ENCODE assay signal across 15 mouse cellular contexts in the genomic region with DNA sequence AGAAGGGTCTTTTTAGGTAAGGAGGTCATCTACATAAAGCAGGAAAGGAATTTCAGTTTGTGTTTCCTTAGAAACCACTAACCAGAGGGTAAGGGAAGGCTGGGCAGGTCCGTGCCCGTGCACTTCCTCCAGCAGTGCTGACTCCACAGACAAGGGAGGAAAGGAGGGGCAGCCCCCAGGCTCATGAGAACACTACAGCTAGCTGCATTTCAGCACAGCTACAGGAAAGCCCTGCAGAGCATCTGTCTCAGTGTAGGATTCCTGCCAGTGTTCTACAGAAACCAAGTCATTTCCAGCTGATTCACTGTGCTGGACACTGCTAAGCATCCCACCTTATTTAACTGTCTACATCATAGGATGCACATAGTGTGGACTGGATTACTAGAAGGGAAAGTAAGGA. TPM values are rescaled to one million over a fixed set of nuclear protein-coding genes. Genes with fewer than 3 reads are reported as not detected.
DNase-seq lines count a peak whose midpoint lies in the region; ATAC-seq and TF ChIP-seq lines count a peak whose summit lies in the region.
"Had no signal": no experiment of that assay in that cellular context is flagged by ENCODE, and none has a peak within 500 bp of the region (broad histone marks: within the 10 kb centered on the region; RNA-seq: fewer than 3 reads in every experiment).

No protein-coding gene starts in this region.

- peak overlapping the region; percentile 68 for H3K27ac ChIP-seq in intestine, embryonic 14.5 days (ENCODE audit: low read depth)
- no peak overlapping the region for H3K27ac ChIP-seq in intestine, postnatal 0 days (ENCODE audit: low read depth, low read length)
- peak overlapping the region; percentile 1; the same call in 1 of the 2 replicates for H3K27ac ChIP-seq in lung, embryonic 15.5 days
- H3K27ac ChIP-seq in embryonic facial prominence, embryonic 10.5 days (replicated peaks), result no peak overlapping the region; the same call in 1 of the 2 replicates
- H3K27ac ChIP-seq: neural tube, embryonic 12.5 days had no signal

- no peaks in the 10 kb centered on the region for H3K9me3 ChIP-seq in intestine, embryonic 14.5 days (ENCODE audit: control insufficient read depth, low read length)
- no peaks in the 10 kb centered on the region for H3K9me3 ChIP-seq in intestine, postnatal 0 days (ENCODE audit: control insufficient read depth)
- no peaks in the 10 kb centered on the region for H3K9me3 ChIP-seq in lung, embryonic 15.5 days
- H3K9me3 ChIP-seq in embryonic facial prominence, embryonic 10.5 days, result no peaks in the 10 kb centered on the region
- H3K9me3 ChIP-seq: megakaryocyte, embryonic 14.5 days; neural tube, embryonic 12.5 days had no signal

- H3K4me3 ChIP-seq in intestine, embryonic 14.5 days (ENCODE audit: low read depth, low read length), result no peak overlapping the region
- H3K4me3 ChIP-seq in intestine, postnatal 0 days (ENCODE audit: low read depth, low read length), result no peak overlapping the region
- no peak overlapping the region for H3K4me3 ChIP-seq in lung, embryonic 15.5 days
- no peak overlapping the region for H3K4me3 ChIP-seq in embryonic facial prominence, embryonic 10.5 days
- H3K4me3 ChIP-seq: megakaryocyte, embryonic 14.5 days; neural tube, embryonic 12.5 days had no signal

- 14% methylated on average over 2 of the region's 2 CpGs for WGBS in intestine, embryonic 14.5 days
- WGBS in intestine, postnatal 0 days, result 30% methylated on average over 2 of the region's 2 CpGs
- WGBS in lung, embryonic 15.5 days, result 22% methylated on average over 2 of the region's 2 CpGs
- WGBS in embryonic facial prominence, embryonic 10.5 days, result 28% methylated on average over 2 of the region's 2 CpGs

- no peak; the same call in 1 of the 2 replicates for ATAC-seq in intestine, embryonic 14.5 days (replicated peaks; ENCODE audit: low FRiP score, low TSS enrichment, low read depth)
- no peak for ATAC-seq in intestine, postnatal 0 days
- no peak; the same call in 1 of the 2 replicates for ATAC-seq in lung, embryonic 15.5 days (ENCODE audit: borderline replicate concordance, extremely low read depth, low FRiP score, low TSS enrichment)
- peak; percentile 52; the same call in 1 of the 2 replicates for ATAC-seq in megakaryocyte progenitor cell, adult 5-6 weeks (replicated peaks; ENCODE audit: poor library complexity)

- no peaks in the 10 kb centered on the region for H3K27me3 ChIP-seq in intestine, embryonic 14.5 days (replicated peaks; ENCODE audit: control insufficient read depth, insufficient read depth, low read length)
- H3K27me3 ChIP-seq in intestine, postnatal 0 days (replicated peaks; ENCODE audit: control insufficient read depth, insufficient read depth, low read length), result no peaks in the 10 kb centered on the region
- no peaks in the 10 kb centered on the region for H3K27me3 ChIP-seq in lung, embryonic 15.5 days
- no peaks in the 10 kb centered on the region for H3K27me3 ChIP-seq in embryonic facial prominence, embryonic 10.5 days (replicated peaks; ENCODE audit: low read depth, poor library complexity, severe bottlenecking)
- H3K27me3 ChIP-seq: megakaryocyte, embryonic 14.5 days; neural tube, embryonic 12.5 days had no signal

- TF ChIP-seq CTCF in intestine, postnatal 0 days (IDR thresholded peaks at IDR 0.05; ENCODE audit: low read depth), result no peak

- H3K36me3 ChIP-seq in intestine, embryonic 14.5 days (ENCODE audit: control insufficient read depth, insufficient read depth, low read length), result peaks cover 71% of the 10 kb centered on the region
- H3K36me3 ChIP-seq in intestine, postnatal 0 days (ENCODE audit: control insufficient read depth, insufficient read depth), result peaks cover 62% of the 10 kb centered on the region
- H3K36me3 ChIP-seq in lung, embryonic 15.5 days, result peaks cover 52% of the 10 kb centered on the region
- peaks cover 84% of the 10 kb centered on the region for H3K36me3 ChIP-seq in embryonic facial prominence, embryonic 10.5 days (replicated peaks)

- H3K4me2 ChIP-seq in intestine, embryonic 14.5 days (ENCODE audit: low read length), result no peak overlapping the region
- no peak overlapping the region for H3K4me2 ChIP-seq in intestine, postnatal 0 days (replicated peaks; ENCODE audit: low read depth)
- H3K4me2 ChIP-seq in lung, embryonic 15.5 days, result no peak overlapping the region
- H3K4me2 ChIP-seq: neural tube, embryonic 12.5 days had no signal

- H3K4me1 ChIP-seq in intestine, embryonic 14.5 days (replicated peaks; ENCODE audit: control insufficient read depth, insufficient read depth, low read length), result peaks cover 6% of the 10 kb centered on the region
- no peaks in the 10 kb centered on the region for H3K4me1 ChIP-seq in intestine, postnatal 0 days (replicated peaks; ENCODE audit: control insufficient read depth, insufficient read depth, low read length)
- H3K4me1 ChIP-seq in lung, embryonic 15.5 days, result peaks cover 4% of the 10 kb centered on the region; the same call in 1 of the 2 replicates
- H3K4me1 ChIP-seq in embryonic facial prominence, embryonic 10.5 days, result peaks cover 7% of the 10 kb centered on the region
- H3K4me1 ChIP-seq: neural tube, embryonic 12.5 days had no signal

- H3K9ac ChIP-seq in intestine, embryonic 14.5 days (ENCODE audit: low read length), result no peak overlapping the region; the same call in 1 of the 2 replicates
- H3K9ac ChIP-seq in intestine, postnatal 0 days (ENCODE audit: low read depth, low read length), result no peak overlapping the region
- H3K9ac ChIP-seq in lung, embryonic 15.5 days, result no peak overlapping the region
- H3K9ac ChIP-seq: neural tube, embryonic 12.5 days had no signal

- DNase-seq in intestine, embryonic 14.5 days (ENCODE audit: low spot score), result no peak
- DNase-seq in lung, postnatal 36 days, result no peak
- DNase-seq in embryonic facial prominence, embryonic 10.5 days (ENCODE audit: low spot score), result peak; percentile 28
- no peak for DNase-seq in right cerebral cortex, adult 2 months (ENCODE audit: low spot score in 2 of 2)
- DNase-seq in cerebellum, adult 18-20 months, result no peak
- DNase-seq: cerebellum, adult 9-11 months; gastrocnemius, postnatal 10 days; heart, postnatal 36 days; layer of hippocampus, postnatal 36 days; right cerebral cortex, postnatal 25 days had no signal

RNA-seq across cellular contexts. Expression of a gene that starts 27.0 kb away (rescaled TPM):
- 19.1 and 23.3 TPM in 2 replicates for polyA plus RNA-seq in intestine, embryonic 14.5 days (2014; fragmentation: Nextera tagmentation; extraction: Ambion mirVana)
- polyA plus RNA-seq in intestine, postnatal 0 days (2015; fragmentation: Nextera tagmentation; extraction: Ambion mirVana), result 15.0 and 21.2 TPM in 2 replicates
- polyA plus RNA-seq in lung, embryonic 15.5 days (2015; fragmentation: Nextera tagmentation; extraction: Ambion mirVana), result 13.5 and 16.8 TPM in 2 replicates
- polyA plus RNA-seq in embryonic facial prominence, embryonic 10.5 days (2016; fragmentation: Nextera tagmentation; extraction: Ambion mirVana), result 18.2 and 20.2 TPM in 2 replicates
- total RNA-seq in megakaryocyte progenitor cell, adult 5-6 weeks (2015), result 20.8 and 31.7 TPM in 2 replicates
- total RNA-seq in megakaryocyte progenitor cell, adult 5-6 weeks (2017), result 11.7 and 12.2 TPM in 2 replicates

RNA-seq across cellular contexts. Expression of a gene that starts 50.2 kb away (rescaled TPM):
- 2.5 and 3.0 TPM in 2 replicates for polyA plus RNA-seq in intestine, embryonic 14.5 days (2014; fragmentation: Nextera tagmentation; extraction: Ambion mirVana)
- 0.59 and 0.65 TPM in 2 replicates for polyA plus RNA-seq in intestine, postnatal 0 days (2015; fragmentation: Nextera tagmentation; extraction: Ambion mirVana)
- polyA plus RNA-seq in lung, embryonic 15.5 days (2015; fragmentation: Nextera tagmentation; extraction: Ambion mirVana), result 1.6 and 1.9 TPM in 2 replicates
- polyA plus RNA-seq in embryonic facial prominence, embryonic 10.5 days (2016; fragmentation: Nextera tagmentation; extraction: Ambion mirVana), result 0.23 and 0.79 TPM in 2 replicates
- total RNA-seq in megakaryocyte progenitor cell, adult 5-6 weeks (2015), result 0.07 and 0.27 TPM in 2 replicates
- total RNA-seq in megakaryocyte progenitor cell, adult 5-6 weeks (2017), result 0.29 and 0.68 TPM in 2 replicates

RNA-seq across cellular contexts. Expression of a gene that starts 55.7 kb away (rescaled TPM):
- polyA plus RNA-seq in intestine, embryonic 14.5 days (2014; fragmentation: Nextera tagmentation; extraction: Ambion mirVana), result 10.3 and 11.5 TPM in 2 replicates
- polyA plus RNA-seq in intestine, postnatal 0 days (2015; fragmentation: Nextera tagmentation; extraction: Ambion mirVana), result 5.0 and 5.4 TPM in 2 replicates
- 9.1 and 9.8 TPM in 2 replicates for polyA plus RNA-seq in lung, embryonic 15.5 days (2015; fragmentation: Nextera tagmentation; extraction: Ambion mirVana)
- polyA plus RNA-seq in embryonic facial prominence, embryonic 10.5 days (2016; fragmentation: Nextera tagmentation; extraction: Ambion mirVana), result 5.6 and 6.0 TPM in 2 replicates
- 1.2 and 2.3 TPM in 2 replicates for total RNA-seq in megakaryocyte progenitor cell, adult 5-6 weeks (2015)
- 1.6 and 2.4 TPM in 2 replicates for total RNA-seq in megakaryocyte progenitor cell, adult 5-6 weeks (2017)

Comparison
In these comparisons a context has a peak if more than half of its experiments do, and no peak if none do; other contexts are left out.
1. H3K27ac ChIP-seq: peak in intestine, embryonic 14.5 days (single experiment) and lung, embryonic 15.5 days (single experiment); none in intestine, postnatal 0 days (single experiment) and embryonic facial prominence, embryonic 10.5 days (single experiment).